Mouse (Mus musculus) adrenal gland, postnatal 25 days (tissue): ENCODE data around the gene Gabra4. TPM values are rescaled to one million over a fixed set of nuclear protein-coding genes. Genes with fewer than 3 reads are reported as not detected.

Source experiments
- total RNA-seq: library from RNA; stranded (reverse); gene quantifications from 2 replicates; pipeline ENCODE4 v1.2.3, GENCODE M21; 2021

The Gabra4 gene
- total RNA-seq, 1 experiment from 2014 or later, result 0.15 TPM

Other genes with a start within 250 kb of the Gabra4 start
- not detected in 2 replicates for gene Cox7b2, start 110.1 kb downstream of the Gabra4 start, total RNA-seq
- 0.05 and 0.46 TPM in 2 replicates for gene Gabrb1, start 195 bp downstream of the Gabra4 start, total RNA-seq